Mouse (Mus musculus): ENCODE results near the gene Stat5a. TPM values are rescaled to one million over a fixed set of nuclear protein-coding genes. Genes with fewer than 3 reads are reported as not detected.
A peak's percentile ranks its signal among the peaks of the same experiment; 100 is the strongest.

The Stat5a gene
- polyA plus RNA-seq, 1 experiment from 2014 or later = 0.85 TPM

DNA sequence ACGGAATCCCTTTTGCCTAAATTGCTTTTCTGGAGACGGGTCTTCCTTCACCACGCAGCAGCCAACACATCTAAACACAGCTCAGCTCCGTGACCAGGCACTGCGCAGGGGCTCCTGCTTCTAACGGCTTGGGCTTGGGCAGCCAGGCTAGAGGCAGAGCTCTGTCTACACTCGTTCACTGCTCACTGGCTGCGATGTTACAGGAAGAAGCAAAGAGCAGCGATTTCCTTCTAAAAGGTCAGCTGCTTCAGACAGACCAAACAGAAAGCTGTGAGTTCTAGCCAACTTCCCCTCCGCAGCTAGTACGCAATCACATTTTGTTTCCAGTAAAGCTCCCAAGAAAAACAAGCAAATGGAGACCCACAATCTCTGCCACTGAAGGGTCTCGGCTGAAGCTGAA lies 36.8 kb upstream of the Stat5a start:
- no peak overlapping the region for H3K27ac ChIP-seq
- no peak overlapping the region for H3K4me3 ChIP-seq
- no peaks in the 10 kb centered on the region for H3K36me3 ChIP-seq (ENCODE audit: poor library complexity, severe bottlenecking)
- H3K4me2 ChIP-seq = no peak overlapping the region
- peaks cover 21% of the 10 kb centered on the region for H3K4me1 ChIP-seq
- H3K9me3 ChIP-seq (replicated peaks) = no peaks in the 10 kb centered on the region; the same call in 1 of the 2 replicates
- ATAC-seq = no peak
- 83% methylated on average over 12 of the region's 12 CpGs for WGBS
- no peak overlapping the region for H3K9ac ChIP-seq
- peaks cover 3% of the 10 kb centered on the region; the same call in 1 of the 2 replicates for H3K27me3 ChIP-seq

DNA sequence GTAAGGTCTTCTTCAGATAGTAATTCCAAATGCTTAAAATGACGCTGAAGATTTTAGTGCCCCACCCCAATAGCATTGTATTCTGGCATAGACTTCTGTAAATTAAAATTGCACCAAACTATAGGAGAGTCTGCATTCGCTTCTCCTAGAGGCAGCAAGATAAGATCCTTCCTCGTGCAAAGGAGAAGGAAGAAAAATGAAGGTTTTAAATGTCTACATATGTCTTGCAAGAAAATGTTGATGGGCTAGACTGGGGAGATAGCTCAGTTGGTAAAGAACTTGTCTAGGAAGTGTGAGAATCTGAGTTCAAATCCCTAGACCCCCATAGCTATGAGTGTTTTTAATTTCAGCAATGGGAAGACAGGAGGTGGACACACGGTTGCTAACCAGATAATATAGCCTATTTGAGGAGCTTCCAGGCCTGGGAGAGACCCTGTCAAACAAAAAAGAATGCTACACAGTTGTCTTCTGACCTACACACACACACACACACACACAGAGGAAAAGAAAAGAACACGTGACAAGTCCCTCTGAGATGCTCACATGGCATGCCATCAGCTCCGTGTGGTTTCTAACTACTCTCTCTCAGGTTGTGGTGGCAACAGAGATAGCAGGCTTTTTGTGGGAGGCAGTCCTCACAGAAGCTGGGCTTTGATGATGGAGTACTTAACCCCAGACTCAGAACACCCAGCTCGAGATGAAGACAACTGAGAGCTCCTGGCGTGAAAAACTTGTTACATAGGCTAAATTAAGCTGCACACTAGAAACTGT lies 35.4 kb upstream of the Stat5a start:
- Histone ChIP-seq H3K9me3 (replicated peaks) (no peaks in the 10 kb centered on the region; the same call in 1 of the 2 replicates), H3K36me3 (ENCODE audit: poor library complexity, severe bottlenecking) (no peaks in the 10 kb centered on the region), H3K27ac (no peak overlapping the region), H3K9ac (no peak overlapping the region), H3K4me1 (peaks cover 27% of the 10 kb centered on the region), H3K4me3 (no peak overlapping the region), H3K27me3 (peaks cover 3% of the 10 kb centered on the region; the same call in 1 of the 2 replicates), H3K4me2 (no peak overlapping the region)
- WGBS = 78% methylated on average over 8 of the region's 8 CpGs
- no peak for ATAC-seq

DNA sequence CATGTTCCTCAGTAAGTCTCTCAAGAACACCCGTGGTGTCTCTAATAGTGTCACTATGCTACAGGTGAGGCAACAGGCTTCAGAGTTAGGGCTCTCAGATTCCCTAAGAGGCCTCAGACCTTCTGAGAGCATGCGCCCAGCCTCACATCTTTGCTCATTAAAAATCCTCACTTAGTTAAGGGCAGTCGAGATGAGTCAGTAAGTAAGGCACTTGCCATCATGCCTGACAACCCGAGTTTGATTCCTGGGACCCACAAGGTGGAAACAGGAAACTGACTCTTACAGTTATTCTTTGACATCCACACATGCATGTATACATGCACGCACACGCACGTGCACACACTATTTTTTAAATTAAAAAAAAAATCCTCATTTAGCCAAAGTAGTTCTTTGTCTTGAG lies 34.7 kb upstream of the Stat5a start:
- no peak for ATAC-seq
- H3K36me3 ChIP-seq (ENCODE audit: poor library complexity, severe bottlenecking) = no peaks in the 10 kb centered on the region
- peaks cover 3% of the 10 kb centered on the region; the same call in 1 of the 2 replicates for H3K27me3 ChIP-seq
- no peak overlapping the region for H3K27ac ChIP-seq
- no peak overlapping the region for H3K9ac ChIP-seq
- no peak overlapping the region for H3K4me3 ChIP-seq
- peaks cover 33% of the 10 kb centered on the region for H3K4me1 ChIP-seq
- no peaks in the 10 kb centered on the region; the same call in 1 of the 2 replicates for H3K9me3 ChIP-seq (replicated peaks)
- WGBS = 87% methylated on average over 7 of the region's 7 CpGs
- H3K4me2 ChIP-seq = no peak overlapping the region

DNA sequence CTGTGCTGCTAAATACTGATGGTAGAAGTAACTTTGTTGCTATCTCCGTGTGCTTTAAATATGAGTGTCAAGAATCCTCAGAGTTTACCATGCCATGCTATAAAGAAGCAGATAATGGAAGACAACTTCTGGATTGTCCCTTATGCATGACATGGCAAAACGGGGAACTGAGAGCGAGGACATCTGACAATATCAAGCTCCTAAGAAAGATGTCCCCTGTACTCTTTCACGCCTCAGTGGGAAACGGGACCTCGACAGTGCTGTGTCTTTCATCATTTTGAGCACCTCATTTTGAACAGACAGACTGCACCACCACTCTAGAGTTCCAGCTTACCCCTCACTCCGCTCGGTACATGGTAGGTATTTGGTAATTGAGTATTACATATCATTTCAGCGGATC lies 33.7 kb upstream of the Stat5a start:
- H3K9ac ChIP-seq = no peak overlapping the region
- H3K27me3 ChIP-seq = peaks cover 3% of the 10 kb centered on the region; the same call in 1 of the 2 replicates
- 77% methylated on average over 9 of the region's 9 CpGs for WGBS
- H3K4me2 ChIP-seq = no peak overlapping the region
- H3K4me1 ChIP-seq = peaks cover 33% of the 10 kb centered on the region
- no peaks in the 10 kb centered on the region; the same call in 1 of the 2 replicates for H3K9me3 ChIP-seq (replicated peaks)
- no peak overlapping the region for H3K27ac ChIP-seq
- no peak overlapping the region for H3K4me3 ChIP-seq
- H3K36me3 ChIP-seq (ENCODE audit: poor library complexity, severe bottlenecking) = no peaks in the 10 kb centered on the region
- ATAC-seq = no peak

DNA sequence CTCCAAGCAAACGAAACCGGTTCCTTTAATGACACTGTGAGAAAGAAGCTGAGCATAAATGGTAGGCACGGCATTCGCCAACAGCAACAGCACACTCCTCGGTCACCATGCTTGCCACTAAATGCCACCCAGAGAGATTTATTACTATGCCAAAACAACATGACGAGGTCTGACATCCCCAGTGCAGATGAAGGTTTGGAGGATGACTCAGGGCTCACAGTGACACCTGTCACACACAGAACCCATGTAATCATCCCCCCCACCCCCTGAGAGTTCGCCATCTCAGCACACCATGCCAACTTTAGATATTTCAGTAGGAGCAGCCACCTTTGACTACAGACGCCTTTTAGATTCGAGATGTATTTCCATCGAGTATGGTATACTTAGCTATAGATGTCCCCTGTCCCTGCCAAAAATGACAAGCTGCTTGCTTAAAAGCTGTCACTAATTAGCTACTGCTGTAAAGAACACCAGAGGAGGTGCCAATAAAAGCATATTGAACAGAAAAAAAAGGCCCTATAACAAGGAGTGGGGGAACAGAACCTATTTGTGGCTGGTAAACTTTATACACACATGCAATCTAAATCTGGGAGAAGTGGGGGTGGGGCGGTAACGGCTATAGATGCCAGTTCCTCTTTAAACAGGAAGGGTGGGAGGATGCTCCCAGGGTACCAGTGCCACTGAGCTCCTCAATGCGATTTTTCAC lies 32.8 kb upstream of the Stat5a start:
- no peaks in the 10 kb centered on the region; the same call in 1 of the 2 replicates for H3K9me3 ChIP-seq (replicated peaks)
- WGBS = 61% methylated on average over 13 of the region's 13 CpGs
- peak; percentile 45; the same call in 1 of the 2 replicates for ATAC-seq

DNA sequence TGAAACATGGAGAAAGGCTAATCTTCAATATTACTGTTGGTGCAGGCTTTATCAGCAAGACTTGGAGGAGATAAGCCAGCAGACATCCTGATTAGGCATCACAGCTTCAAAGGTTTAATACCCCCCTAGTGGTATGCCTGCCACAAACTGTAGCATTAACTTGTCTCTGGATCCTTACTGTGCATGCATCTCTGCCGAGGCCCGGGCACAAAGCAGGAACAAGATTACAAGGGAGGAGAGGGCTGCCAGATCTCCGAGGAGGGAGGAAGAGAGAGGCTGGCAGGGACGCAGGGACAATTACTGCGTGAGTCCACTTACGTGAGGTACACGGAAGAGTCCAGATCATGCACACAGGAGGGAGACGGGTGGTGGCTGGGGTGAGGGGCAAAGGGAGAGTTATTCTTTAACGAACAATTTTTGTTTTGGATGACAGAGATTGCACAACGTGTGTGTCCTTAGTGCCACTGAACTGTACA lies 30.4 kb upstream of the Stat5a start:
- Histone ChIP-seq H3K27me3 (no peaks in the 10 kb centered on the region), H3K9me3 (replicated peaks) (no peaks in the 10 kb centered on the region; the same call in 1 of the 2 replicates), H3K9ac (no peak overlapping the region), H3K27ac (no peak overlapping the region), H3K4me3 (no peak overlapping the region), H3K4me1 (peaks cover 33% of the 10 kb centered on the region), H3K36me3 (ENCODE audit: poor library complexity, severe bottlenecking) (no peaks in the 10 kb centered on the region), H3K4me2 (no peak overlapping the region)
- ATAC-seq = 0 out of 2 replicates have a peak, but pooled peaks have one; percentile 30
- 43% methylated on average over 10 of the region's 10 CpGs for WGBS

More for the DNA sequence above, 32.8 kb upstream of the Stat5a start:
- Histone ChIP-seq H3K27ac (no peak overlapping the region), H3K9ac (no peak overlapping the region), H3K36me3 (ENCODE audit: poor library complexity, severe bottlenecking) (no peaks in the 10 kb centered on the region), H3K4me1 (peaks cover 33% of the 10 kb centered on the region), H3K27me3 (peaks cover 3% of the 10 kb centered on the region; the same call in 1 of the 2 replicates), H3K4me3 (no peak overlapping the region), H3K4me2 (no peak overlapping the region)

DNA sequence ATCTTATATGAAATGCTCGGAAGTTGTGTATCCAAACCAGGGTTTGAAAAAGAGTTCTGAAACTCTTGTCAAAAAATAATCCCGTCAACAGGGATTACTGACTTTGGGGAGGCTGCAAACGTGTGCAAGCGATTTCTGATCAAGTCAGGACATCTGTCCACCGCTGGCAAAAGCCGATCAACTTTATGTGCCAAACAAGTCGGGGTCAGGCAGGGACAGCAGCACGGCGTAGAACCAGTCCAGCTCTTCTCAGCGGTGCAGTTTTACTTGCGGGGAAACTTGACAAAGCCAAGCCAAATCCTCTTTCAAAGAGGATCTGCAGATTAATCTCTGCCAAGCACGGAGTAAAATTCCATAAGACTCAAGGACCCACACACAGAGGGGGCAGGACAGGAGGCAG lies 29.5 kb upstream of the Stat5a start:
- Histone ChIP-seq H3K36me3 (ENCODE audit: poor library complexity, severe bottlenecking) (no peaks in the 10 kb centered on the region), H3K27ac (no peak overlapping the region), H3K4me3 (no peak overlapping the region), H3K9me3 (replicated peaks) (no peaks in the 10 kb centered on the region; the same call in 1 of the 2 replicates), H3K27me3 (no peaks in the 10 kb centered on the region), H3K9ac (no peak overlapping the region), H3K4me2 (no peak overlapping the region), H3K4me1 (peaks cover 33% of the 10 kb centered on the region)
- 61% methylated on average over 12 of the region's 12 CpGs for WGBS
- no peak for ATAC-seq

DNA sequence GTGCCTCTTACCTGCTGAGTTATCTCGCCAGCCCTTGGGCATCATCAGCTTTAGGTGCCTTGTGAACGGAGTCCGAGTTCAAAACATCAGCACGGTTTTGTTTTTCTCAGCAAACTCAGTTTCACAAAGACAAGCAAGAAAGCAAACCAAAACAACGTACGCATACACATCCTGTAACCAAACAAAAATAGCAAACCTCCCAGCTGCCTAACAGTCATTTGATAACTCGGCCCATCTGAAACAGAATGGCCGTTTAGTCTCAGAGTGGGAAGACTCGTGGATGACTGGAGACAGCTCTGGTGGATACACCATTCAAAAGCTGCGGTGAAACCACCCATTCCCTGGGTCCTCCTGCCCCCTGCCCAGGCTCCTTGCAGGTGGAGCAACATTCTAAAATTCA lies 27.8 kb upstream of the Stat5a start:
- H3K36me3 ChIP-seq (ENCODE audit: poor library complexity, severe bottlenecking) = no peaks in the 10 kb centered on the region
- 84% methylated on average over 10 of the region's 10 CpGs for WGBS
- no peak for ATAC-seq

DNA sequence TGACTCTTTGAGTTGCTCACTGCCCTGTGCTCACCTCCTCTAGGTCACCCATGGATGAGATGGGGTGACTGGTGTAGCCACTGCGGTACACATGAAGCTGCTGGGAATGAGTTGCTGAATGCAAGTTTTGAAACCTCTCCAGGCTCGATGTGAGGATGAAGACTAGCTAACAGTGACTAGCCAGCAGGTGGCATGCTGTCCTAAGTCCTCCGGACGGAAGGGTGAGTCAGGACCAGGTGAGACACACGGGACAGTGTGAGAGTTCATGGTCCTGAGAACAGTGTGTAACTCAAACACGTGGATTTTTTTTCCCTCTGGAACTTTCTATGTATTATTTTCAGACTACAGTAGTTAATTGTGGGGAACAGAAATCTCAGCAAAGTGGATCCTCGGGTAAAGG lies 25.7 kb upstream of the Stat5a start:
- no peak overlapping the region for H3K4me2 ChIP-seq
- no peaks in the 10 kb centered on the region for H3K36me3 ChIP-seq (ENCODE audit: poor library complexity, severe bottlenecking)
- no peaks in the 10 kb centered on the region for H3K27me3 ChIP-seq
- H3K9me3 ChIP-seq (replicated peaks) = peaks cover 4% of the 10 kb centered on the region
- H3K4me3 ChIP-seq = no peak overlapping the region
- peaks cover 9% of the 10 kb centered on the region for H3K4me1 ChIP-seq
- 76% methylated on average over 7 of the region's 7 CpGs for WGBS
- ATAC-seq = no peak
- H3K9ac ChIP-seq = no peak overlapping the region
- H3K27ac ChIP-seq = no peak overlapping the region

More for the DNA sequence above, 27.8 kb upstream of the Stat5a start:
- Histone ChIP-seq H3K27ac (no peak overlapping the region), H3K4me1 (peaks cover 19% of the 10 kb centered on the region), H3K9ac (no peak overlapping the region), H3K27me3 (no peaks in the 10 kb centered on the region), H3K4me2 (no peak overlapping the region), H3K9me3 (replicated peaks) (no peaks in the 10 kb centered on the region; the same call in 1 of the 2 replicates), H3K4me3 (no peak overlapping the region)

DNA sequence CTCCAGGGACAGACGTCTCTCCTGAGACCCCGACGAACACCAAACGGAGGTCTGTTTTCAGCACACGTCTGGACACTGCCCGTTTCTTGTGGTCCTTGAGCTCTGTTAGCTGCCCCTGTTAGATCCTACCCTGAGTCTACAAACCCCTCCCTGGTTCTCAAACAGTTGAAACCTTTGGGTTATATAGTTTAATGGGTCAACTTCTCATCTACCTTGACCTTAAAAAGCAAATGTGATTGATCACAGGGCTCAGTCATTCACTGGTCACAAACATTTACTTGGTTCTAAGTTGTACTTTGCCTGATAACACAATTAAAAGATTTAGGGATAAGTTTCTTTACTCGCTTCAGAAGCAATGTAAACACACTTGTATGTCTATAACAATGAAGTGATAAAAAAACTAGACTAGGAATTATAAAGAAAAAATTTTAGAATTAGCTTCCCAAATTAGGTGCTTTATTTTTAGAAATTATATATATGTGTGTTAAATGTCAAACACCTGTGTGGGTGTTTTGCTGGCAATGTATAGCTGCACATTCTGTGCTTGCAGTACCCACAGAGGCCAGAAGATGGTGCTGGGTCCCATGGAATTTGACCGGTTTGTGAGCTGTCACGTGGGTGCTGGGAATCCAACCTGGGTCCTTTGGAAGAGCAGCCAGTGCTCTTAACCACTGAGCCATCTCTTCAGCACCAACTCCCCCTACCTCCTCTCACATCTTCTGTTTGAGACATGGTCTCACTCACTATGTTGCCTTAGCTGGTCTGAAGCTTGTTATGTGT lies 22.0 kb upstream of the Stat5a start:
- ATAC-seq = no peak
- H3K4me1 ChIP-seq = no peaks in the 10 kb centered on the region
- 86% methylated on average over 9 of the region's 9 CpGs for WGBS

DNA sequence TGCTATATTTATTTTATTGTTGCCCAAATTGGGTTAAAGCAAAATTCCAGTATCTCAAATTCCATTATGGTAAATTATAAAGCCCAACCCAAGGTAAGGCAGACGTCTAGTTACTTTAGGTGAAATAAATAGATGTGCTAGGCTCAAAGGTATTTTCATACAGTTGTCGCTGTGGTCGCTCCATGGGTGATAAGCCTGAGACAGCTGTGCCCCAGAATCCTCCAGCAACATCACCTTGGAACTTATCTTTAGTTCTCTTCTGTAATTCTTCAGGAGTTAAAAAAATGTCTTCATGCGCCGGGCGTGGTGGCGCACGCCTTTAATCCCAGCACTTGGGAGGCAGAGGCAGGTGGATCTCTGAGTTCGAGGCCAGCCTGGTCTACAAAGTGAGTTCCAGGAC lies 20.3 kb upstream of the Stat5a start:
- Histone ChIP-seq H3K4me1 (no peaks in the 10 kb centered on the region), H3K36me3 (ENCODE audit: poor library complexity, severe bottlenecking) (no peaks in the 10 kb centered on the region), H3K9ac (no peak overlapping the region), H3K4me2 (no peak overlapping the region), H3K4me3 (no peak overlapping the region), H3K9me3 (replicated peaks) (peaks cover 4% of the 10 kb centered on the region), H3K27me3 (no peaks in the 10 kb centered on the region), H3K27ac (no peak overlapping the region)
- no peak for ATAC-seq
- 95% methylated on average over 9 of the region's 9 CpGs for WGBS

More for the DNA sequence above, 22.0 kb upstream of the Stat5a start:
- no peak overlapping the region for H3K27ac ChIP-seq
- H3K27me3 ChIP-seq = no peaks in the 10 kb centered on the region
- H3K4me3 ChIP-seq = no peak overlapping the region
- H3K36me3 ChIP-seq (ENCODE audit: poor library complexity, severe bottlenecking) = no peaks in the 10 kb centered on the region
- no peak overlapping the region for H3K4me2 ChIP-seq
- H3K9ac ChIP-seq = no peak overlapping the region
- peaks cover 4% of the 10 kb centered on the region for H3K9me3 ChIP-seq (replicated peaks)

Data from forebrain, embryonic 13.5 days (tissue).